Mouse (Mus musculus) right cerebral cortex, postnatal 36 days (tissue): Measurements from ENCODE around the gene Ifitm5.

Experiments used
- DNase-seq, 2 experiments: peaks; one replicate each; pipeline ENCODE4 v3.0.0; 2022; ENCODE audit warnings: low spot score in 2 of 2, mixed read lengths in 1 of 2

The Ifitm5 gene

GRCm38 (mm10) chr7:140961416-140961815 lies 11.3 kb upstream of the Ifitm5 start:
- DNase-seq: no peak

- no peak for DNase-seq
These were observed 9.9 kb upstream of the Ifitm5 start for GRCm38 (mm10) chr7:140960026-140960425.

- DNase-seq: no peak
These were observed 9.2 kb upstream of the Ifitm5 start for GRCm38 (mm10) chr7:140959181-140959901.

GRCm38 (mm10) chr7:140956556-140956869 lies 6.4 kb upstream of the Ifitm5 start:
- no peak for DNase-seq

DNA sequence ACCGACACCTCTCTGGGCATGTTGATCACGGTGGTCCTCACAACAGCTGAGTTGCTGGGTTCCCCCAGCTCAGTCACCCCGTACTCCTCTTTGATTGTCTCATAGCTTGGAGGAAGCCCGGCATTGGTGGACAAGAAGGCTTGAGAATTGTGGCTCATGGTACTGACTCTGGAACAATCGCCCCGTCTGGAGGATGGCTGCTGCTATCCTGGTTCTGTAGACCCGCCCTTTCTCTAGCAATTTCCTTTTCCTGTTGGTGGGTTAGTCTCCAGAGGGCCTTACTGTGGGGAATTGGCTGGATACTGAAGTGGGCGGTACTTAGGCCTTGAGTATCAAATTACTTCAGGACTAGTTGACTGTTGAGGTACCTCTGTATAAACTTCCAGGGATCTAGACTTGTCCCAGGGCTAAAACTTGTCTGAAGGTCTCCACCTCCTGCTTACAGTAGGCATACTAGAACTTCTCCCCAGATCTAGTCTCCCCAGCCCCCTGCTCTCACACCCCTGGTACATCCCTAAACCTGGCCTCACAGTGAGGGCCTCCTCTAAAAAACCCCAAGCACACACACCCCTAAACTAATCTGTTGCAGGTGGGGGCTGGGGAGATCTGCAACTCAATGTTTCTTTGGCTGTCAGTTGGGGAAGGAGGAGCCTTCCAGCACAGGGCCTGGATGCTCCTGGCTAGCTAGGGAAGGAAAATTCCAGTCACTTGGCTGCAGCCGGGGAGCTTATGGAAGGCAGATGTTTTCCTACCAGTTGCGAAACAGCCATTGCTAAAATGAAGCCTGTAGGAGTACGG lies 5.9 kb upstream of the Ifitm5 start, which contains the start of the genes Gm45717 and Ifitm2:
Gene Gm45717, minus strand, starts transcription at position 180 of the 798 bp plus-strand sequence.
Gene Ifitm2, minus strand, starts transcription at position 230 of the 798 bp plus-strand sequence.
- peak; percentile 28 to 63 for DNase-seq

DNA sequence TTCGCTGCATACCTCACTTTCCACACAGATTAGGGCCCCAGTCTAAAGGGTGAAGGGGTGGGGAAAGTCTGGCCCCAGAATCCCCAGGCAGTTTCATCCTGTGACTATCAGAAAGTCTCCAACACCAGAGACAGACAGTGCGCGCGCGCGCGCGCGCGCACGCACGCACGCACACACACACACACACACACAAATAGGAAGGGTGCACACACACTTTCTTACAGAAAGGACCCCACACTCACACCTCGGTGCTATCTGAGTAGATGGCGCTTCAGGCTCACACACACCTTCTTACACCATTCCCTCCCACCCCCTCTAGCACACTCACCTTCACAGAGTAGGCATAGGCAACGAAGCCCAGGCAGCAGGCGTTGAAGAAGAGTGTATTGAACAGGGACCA lies 5.3 kb upstream of the Ifitm5 start:
- DNase-seq: no peak

DNA sequence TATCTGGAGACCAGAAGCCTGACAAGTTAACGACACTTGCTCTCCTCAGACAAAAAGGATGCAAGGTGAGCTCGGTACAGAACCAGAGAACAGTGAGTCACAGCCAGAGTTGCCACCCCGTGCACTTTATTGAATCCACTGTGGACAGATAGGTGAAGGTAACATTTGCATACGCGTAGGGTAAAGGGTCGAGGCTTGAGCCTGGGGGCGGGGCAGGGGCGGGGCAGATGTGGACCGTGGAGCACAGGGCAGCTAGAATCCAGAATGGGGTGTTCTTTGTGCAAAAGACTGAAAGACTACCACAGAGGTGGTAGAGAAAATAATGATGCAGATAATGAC lies 4.6 kb upstream of the Ifitm5 start:
- DNase-seq: no peak

- no peak for DNase-seq
These were observed 4.0 kb upstream of the Ifitm5 start for GRCm38 (mm10) chr7:140953800-140954732.

DNA sequence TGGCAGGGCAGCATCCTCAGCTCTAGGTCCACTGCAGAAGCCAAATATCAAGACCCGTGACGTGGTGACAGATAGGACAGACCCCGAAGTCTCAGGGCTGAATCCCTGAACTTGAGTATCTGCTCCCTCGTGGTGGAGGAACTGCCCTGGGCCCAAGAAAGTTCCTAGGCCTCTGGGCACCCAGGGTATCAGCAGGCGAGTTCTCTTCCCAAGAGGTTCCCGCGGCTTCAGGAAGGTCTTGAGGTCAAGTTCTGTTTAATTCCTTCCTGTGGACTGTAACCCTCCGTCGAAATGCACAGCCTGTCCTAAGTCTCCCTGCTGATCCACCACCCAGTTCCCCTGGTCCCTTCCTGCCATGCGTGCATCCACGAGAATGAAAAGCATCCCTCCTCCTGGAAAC lies 3.0 kb upstream of the Ifitm5 start:
- no peak for DNase-seq

DNA sequence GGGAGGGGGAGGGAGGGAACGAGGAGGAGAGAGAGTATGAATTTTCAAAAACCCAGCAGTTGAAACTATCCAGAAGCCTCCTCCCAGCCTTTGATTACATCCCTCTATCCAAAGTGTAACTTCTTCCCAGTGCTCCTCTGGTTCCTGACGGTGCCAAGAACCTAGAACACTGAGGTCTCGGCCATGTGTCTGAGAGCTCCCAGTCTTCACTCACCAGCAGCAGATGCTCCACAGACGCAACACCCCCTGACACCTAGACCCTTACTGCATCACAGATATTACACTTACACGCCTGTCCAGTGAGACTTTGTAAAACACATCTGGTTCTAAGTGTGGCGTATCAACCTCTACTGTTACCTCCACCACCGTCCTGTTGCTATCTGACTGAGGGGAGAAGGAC lies 2.4 kb upstream of the Ifitm5 start:
- DNase-seq: no peak

DNA sequence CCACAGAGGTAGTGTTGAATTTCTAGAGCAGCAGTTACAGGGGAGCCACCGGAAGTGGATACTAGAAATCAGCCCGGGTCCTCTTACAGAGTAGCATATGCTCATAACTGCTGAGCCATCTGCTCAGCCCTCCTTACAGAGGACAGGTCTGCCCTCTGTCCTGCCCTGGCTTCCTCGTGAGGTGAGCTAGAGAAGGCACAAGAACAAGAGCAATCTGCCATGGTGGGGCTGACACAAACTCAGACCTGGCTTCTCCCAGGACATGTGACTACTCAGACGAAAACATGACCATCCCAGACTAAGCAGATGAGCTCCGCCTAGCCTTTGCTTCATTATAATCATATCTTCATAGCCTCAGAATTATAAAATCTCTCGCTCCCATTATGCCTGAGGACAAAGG lies 1.7 kb upstream of the Ifitm5 start:
- DNase-seq: no peak

DNA sequence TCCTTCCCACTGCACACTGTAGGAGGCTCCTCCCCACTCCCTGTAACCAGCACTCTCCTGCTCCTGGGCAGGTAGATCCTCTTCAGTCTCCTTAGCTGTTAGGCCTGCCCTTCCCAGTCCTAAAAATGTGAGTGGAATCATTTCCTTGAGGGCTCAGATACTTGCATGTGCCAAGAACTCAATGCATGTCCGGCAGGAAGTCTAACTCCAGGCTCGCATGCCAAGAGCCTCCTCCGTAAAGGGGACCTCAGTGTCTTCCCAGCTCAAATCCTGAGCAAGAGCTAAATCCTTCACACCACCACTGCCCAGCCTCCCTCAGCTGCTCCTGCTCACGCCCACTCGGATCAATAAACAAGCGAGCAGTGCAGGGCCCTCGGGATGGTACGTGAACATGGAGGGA lies 960 bp upstream of the Ifitm5 start:
- DNase-seq: no peak

- no peak for DNase-seq
These were observed 836 bp downstream of the Ifitm5 start for GRCm38 (mm10) chr7:140949255-140949654.

- no peak for DNase-seq
These were observed 1.9 kb downstream of the Ifitm5 start for GRCm38 (mm10) chr7:140948161-140948560.

DNA sequence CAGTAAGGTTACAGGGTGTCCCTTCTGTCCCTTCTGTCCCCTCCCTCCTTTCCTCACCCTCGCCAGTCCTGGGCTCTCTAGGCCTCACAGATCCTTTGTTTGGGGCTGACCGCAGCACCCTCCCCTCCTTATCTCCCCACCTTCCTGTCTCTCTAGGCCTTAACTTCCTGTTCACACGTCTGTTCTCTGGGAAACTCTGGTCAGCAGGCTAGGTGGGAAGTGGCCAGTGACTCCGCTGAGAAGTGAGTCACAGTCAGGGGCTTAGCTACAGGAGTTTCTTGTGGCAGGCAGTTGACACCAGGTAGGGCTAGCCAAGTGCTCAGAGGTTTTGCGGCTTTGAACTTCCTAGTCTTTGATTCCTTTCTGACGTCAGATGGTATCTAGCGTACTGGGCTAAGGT lies 3.1 kb downstream of the Ifitm5 start:
- no peak for DNase-seq

DNA sequence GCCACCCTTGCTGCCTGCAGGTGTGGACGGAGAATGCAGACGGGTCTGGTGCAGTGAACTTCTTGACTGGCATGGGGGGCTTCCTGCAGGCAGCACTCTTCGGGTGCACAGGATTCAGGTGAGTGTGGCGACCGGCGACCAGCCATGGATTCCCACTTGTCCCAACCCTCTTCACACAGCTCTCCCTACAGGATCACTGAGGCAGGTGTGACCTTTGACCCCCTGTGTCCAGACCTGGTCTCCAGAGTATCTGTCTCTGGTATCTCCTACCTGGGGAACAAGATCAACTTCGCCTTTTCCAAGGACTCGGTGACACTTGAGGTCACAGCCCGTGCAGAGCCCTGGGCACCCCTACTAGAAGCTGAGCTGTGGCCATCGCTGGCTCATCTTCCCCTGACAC lies 3.8 kb downstream of the Ifitm5 start:
- no peak for DNase-seq

DNA sequence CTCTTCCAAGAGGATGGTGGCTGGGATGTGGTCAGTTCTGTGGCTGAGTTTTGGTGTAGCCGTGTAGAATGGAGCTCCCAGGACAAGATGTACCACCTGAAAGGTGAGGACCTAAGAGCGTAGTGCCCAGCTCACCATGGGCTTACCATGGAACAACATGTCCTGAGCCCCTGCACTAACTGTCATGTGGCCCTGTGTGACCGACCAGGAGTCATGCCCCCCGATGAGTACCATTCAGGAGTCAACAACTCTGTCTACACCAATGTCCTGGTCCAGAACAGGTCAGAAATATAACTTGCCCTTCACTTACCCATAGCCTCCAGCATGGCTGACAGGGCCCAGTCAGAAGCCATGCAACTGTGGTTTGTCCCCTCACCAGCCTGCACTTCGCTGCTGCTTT lies 4.8 kb downstream of the Ifitm5 start:
- no peak for DNase-seq

DNA sequence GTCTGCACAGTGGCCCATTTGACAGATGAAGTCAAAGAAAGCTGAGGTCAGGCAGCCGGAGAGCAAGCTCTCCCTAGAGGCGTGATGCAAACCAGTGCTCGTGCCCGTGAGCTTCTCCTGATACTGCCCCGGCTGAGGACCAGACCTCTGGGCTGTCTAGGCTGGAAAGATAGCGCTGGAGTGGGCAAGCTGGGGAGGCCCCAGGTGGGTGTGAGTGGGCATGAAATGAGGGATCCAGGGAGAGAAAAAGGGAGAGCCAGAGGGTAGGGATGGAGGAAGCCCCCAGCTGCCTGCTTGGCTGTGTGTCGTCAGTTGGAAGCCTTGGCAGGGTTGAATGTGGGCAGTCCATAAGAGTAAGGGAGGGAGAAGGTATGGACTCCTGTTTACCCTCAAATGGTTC lies 5.9 kb downstream of the Ifitm5 start:
- DNase-seq: no peak

- no peak for DNase-seq
These were observed 6.7 kb downstream of the Ifitm5 start for GRCm38 (mm10) chr7:140943356-140943755.

- no peak for DNase-seq
These were observed 7.3 kb downstream of the Ifitm5 start for GRCm38 (mm10) chr7:140942811-140943210.

GRCm38 (mm10) chr7:140942341-140942740 lies 7.8 kb downstream of the Ifitm5 start:
- no peak for DNase-seq
